Mouse (Mus musculus): ENCODE data around the gene Noxa1. TPM values are rescaled to one million over a fixed set of nuclear protein-coding genes. Genes with fewer than 3 reads are reported as not detected.

Noxa1 gene
- polyA plus RNA-seq, 1 experiment from 2014 or later = not detected

DNA sequence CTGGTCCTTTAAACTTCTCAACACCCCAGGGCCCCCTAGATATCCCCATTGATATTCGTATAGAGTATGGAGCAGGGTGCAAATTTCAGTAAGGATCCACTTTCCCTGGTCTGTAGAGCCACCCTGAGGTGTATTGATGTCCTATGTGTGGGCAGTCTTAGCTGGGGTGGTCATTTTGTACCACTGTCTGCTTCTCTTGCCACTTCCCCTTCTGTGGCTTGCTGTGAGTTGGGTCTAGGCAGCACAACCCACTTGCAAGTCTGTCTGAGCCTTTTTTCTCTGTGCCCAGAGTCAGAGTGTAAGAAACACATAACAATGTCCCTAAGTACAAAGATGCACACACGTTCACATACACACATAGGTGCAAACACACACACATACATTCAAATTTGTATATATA lies 19.4 kb upstream of the Noxa1 start:
- no peak overlapping the region for H3K27ac ChIP-seq (replicated peaks in 1 of 2; ENCODE audit: control insufficient read depth in 1 of 2, insufficient read depth in 1 of 2, low read depth in 2 of 2, low read length in 2 of 2)
- no peaks in the 10 kb centered on the region for H3K27me3 ChIP-seq (ENCODE audit: control insufficient read depth, insufficient read depth, low read length)
- H3K4me1 ChIP-seq (ENCODE audit: control insufficient read depth in 2 of 2, insufficient read depth in 2 of 2, low read length in 2 of 2) = peaks cover 5 to 13% of the 10 kb centered on the region in 2 experiments; a peak in 3 of 4 replicates
- no peaks in the 10 kb centered on the region for H3K9me3 ChIP-seq (ENCODE audit: control insufficient read depth, low read length)
- ATAC-seq (ENCODE audit: insufficient number of reproducible peaks, insufficient read depth, low FRiP score, low read depth) = no peak
- WGBS = 76% methylated on average over 2 of the region's 2 CpGs
- H3K4me3 ChIP-seq (ENCODE audit: control insufficient read depth in 1 of 2, insufficient read depth in 1 of 2, low read depth in 1 of 2, low read length in 2 of 2) = no peak overlapping the region
- H3K9ac ChIP-seq (ENCODE audit: low read length) = no peak overlapping the region
- H3K36me3 ChIP-seq (ENCODE audit: control insufficient read depth, insufficient read depth, low read length) = no peaks in the 10 kb centered on the region
- no peak overlapping the region for H3K4me2 ChIP-seq (ENCODE audit: low read length)

- Histone ChIP-seq H3K27me3 (ENCODE audit: control insufficient read depth, insufficient read depth, low read length) (no peaks in the 10 kb centered on the region), H3K4me2 (ENCODE audit: low read length) (no peak overlapping the region), H3K4me3 (ENCODE audit: control insufficient read depth in 1 of 2, insufficient read depth in 1 of 2, low read depth in 1 of 2, low read length in 2 of 2) (no peak overlapping the region), H3K36me3 (ENCODE audit: control insufficient read depth, insufficient read depth, low read length) (no peaks in the 10 kb centered on the region), H3K9ac (ENCODE audit: low read length) (no peak overlapping the region), H3K27ac (replicated peaks in 1 of 2; ENCODE audit: control insufficient read depth in 1 of 2, insufficient read depth in 1 of 2, low read depth in 2 of 2, low read length in 2 of 2) (peak overlapping the region; percentile 81 to 89), H3K9me3 (ENCODE audit: control insufficient read depth, low read length) (no peaks in the 10 kb centered on the region), H3K4me1 (ENCODE audit: control insufficient read depth in 2 of 2, insufficient read depth in 2 of 2, low read length in 2 of 2) (peaks cover 11 to 27% of the 10 kb centered on the region in 2 experiments)
- ATAC-seq (ENCODE audit: insufficient number of reproducible peaks, insufficient read depth, low FRiP score, low read depth) = peak; percentile 60
- WGBS = 43% methylated on average over 9 of the region's 9 CpGs
Observed at GRCm38 (mm10) chr2:25111184-25111791, 16.3 kb upstream of the Noxa1 start.

DNA sequence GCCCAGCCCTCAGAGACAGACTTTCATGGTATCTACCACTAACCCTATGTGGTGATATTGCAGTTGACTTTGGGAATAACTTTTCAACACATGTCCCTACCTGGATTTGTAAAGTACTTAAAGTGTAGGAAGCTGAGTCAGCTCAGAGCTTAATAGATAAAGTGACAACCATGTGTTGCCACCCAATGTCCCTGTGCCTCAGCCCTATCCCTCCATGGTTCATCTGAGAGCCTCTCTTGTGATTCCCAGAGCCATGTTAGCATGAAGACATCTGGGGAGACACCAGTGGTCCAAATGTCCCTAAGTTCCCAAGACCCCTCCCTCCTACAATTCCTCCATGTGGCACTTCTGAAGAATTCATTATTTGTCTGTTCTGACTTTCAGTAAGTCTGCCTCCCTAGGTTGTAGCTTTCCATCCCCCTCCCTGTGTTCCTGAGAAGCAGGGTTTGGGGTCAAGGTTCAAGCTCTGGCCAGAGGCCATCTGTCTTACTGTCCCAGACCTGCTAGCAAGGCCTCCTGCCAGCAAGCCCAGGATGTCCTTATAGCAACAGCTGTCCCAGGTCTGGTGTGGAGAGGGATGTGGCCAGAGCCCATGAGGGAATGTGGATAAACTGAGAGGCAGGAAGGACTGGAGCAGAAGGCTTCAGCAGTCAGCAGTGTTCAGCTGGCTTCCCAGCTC lies 15.7 kb upstream of the Noxa1 start:
- peak overlapping the region; percentile 81 to 89 for H3K27ac ChIP-seq (replicated peaks in 1 of 2; ENCODE audit: control insufficient read depth in 1 of 2, insufficient read depth in 1 of 2, low read depth in 2 of 2, low read length in 2 of 2)
- H3K4me1 ChIP-seq (ENCODE audit: control insufficient read depth in 2 of 2, insufficient read depth in 2 of 2, low read length in 2 of 2) = peaks cover 13 to 33% of the 10 kb centered on the region in 2 experiments
- H3K4me2 ChIP-seq (ENCODE audit: low read length) = no peak overlapping the region
- no peaks in the 10 kb centered on the region for H3K27me3 ChIP-seq (ENCODE audit: control insufficient read depth, insufficient read depth, low read length)
- no peak for ATAC-seq (ENCODE audit: insufficient number of reproducible peaks, insufficient read depth, low FRiP score, low read depth)
- H3K36me3 ChIP-seq (ENCODE audit: control insufficient read depth, insufficient read depth, low read length) = no peaks in the 10 kb centered on the region
- no peak overlapping the region for H3K9ac ChIP-seq (ENCODE audit: low read length)
- no peak overlapping the region for H3K4me3 ChIP-seq (ENCODE audit: control insufficient read depth in 1 of 2, insufficient read depth in 1 of 2, low read depth in 1 of 2, low read length in 2 of 2)
- no peaks in the 10 kb centered on the region for H3K9me3 ChIP-seq (ENCODE audit: control insufficient read depth, low read length)

DNA sequence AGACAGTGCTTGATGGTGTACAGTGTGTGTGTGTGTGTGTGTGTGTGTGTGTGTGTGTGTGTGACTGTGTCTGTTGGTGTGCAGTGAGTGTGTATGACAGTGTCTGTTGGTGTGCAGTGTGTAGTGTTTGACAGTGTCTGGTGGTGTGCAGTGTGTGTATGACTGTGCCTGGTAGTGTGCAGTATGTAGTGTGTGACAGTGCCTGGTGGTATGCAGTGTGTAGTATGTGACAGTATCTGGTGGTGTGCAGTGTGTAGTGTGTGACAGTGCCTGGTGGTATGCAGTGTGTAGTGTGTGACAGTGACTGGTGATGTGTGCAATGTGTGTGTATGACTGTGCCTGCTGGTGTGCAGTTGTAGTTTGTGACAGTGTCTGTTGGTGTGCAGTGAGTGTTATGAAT lies 14.5 kb upstream of the Noxa1 start:
- H3K4me3 ChIP-seq (ENCODE audit: control insufficient read depth in 1 of 2, insufficient read depth in 1 of 2, low read depth in 1 of 2, low read length in 2 of 2) = no peak overlapping the region
- no peaks in the 10 kb centered on the region for H3K9me3 ChIP-seq (ENCODE audit: control insufficient read depth, low read length)
- no peak overlapping the region for H3K4me2 ChIP-seq (ENCODE audit: low read length)
- H3K9ac ChIP-seq (ENCODE audit: low read length) = no peak overlapping the region
- no peaks in the 10 kb centered on the region for H3K27me3 ChIP-seq (ENCODE audit: control insufficient read depth, insufficient read depth, low read length)
- peaks cover 17 to 31% of the 10 kb centered on the region in 2 experiments for H3K4me1 ChIP-seq (ENCODE audit: control insufficient read depth in 2 of 2, insufficient read depth in 2 of 2, low read length in 2 of 2)
- no peak overlapping the region for H3K27ac ChIP-seq (replicated peaks in 1 of 2; ENCODE audit: control insufficient read depth in 1 of 2, insufficient read depth in 1 of 2, low read depth in 2 of 2, low read length in 2 of 2)
- no peaks in the 10 kb centered on the region for H3K36me3 ChIP-seq (ENCODE audit: control insufficient read depth, insufficient read depth, low read length)
- no peak for ATAC-seq (ENCODE audit: insufficient number of reproducible peaks, insufficient read depth, low FRiP score, low read depth)

DNA sequence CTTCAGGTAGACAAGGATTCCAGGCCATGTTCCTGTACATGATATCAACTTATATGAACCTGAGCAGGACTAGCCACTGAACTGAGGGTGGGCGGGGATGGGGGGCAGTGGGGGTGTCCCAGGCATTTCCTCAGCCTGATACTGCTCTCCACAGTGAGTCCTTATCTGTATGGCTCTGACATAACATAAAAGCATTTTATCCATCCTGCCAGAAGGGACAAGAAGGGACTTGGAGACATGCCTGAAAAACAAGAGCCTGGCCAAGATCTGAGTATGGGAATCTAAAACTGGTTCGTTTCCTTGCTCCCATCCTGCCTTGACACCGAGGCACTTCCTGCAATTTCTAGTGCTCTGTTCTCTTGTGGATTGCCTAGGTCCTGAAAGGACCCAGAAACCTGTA lies 11.1 kb upstream of the Noxa1 start:
- peaks cover 12 to 25% of the 10 kb centered on the region in 2 experiments for H3K4me1 ChIP-seq (ENCODE audit: control insufficient read depth in 2 of 2, insufficient read depth in 2 of 2, low read length in 2 of 2)
- WGBS = 51% methylated on average over 3 of the region's 3 CpGs
- no peaks in the 10 kb centered on the region for H3K36me3 ChIP-seq (ENCODE audit: control insufficient read depth, insufficient read depth, low read length)
- peak overlapping the region; percentile 55 to 79 for H3K27ac ChIP-seq (replicated peaks in 1 of 2; ENCODE audit: control insufficient read depth in 1 of 2, insufficient read depth in 1 of 2, low read depth in 2 of 2, low read length in 2 of 2)
- no peak overlapping the region for H3K4me2 ChIP-seq (ENCODE audit: low read length)
- no peaks in the 10 kb centered on the region for H3K9me3 ChIP-seq (ENCODE audit: control insufficient read depth, low read length)
- no peak overlapping the region for H3K9ac ChIP-seq (ENCODE audit: low read length)
- H3K27me3 ChIP-seq (ENCODE audit: control insufficient read depth, insufficient read depth, low read length) = no peaks in the 10 kb centered on the region
- ATAC-seq (ENCODE audit: insufficient number of reproducible peaks, insufficient read depth, low FRiP score, low read depth) = peak; percentile 51; the same call in 1 of the 2 replicates
- no peak overlapping the region for H3K4me3 ChIP-seq (ENCODE audit: control insufficient read depth in 1 of 2, insufficient read depth in 1 of 2, low read depth in 1 of 2, low read length in 2 of 2)

DNA sequence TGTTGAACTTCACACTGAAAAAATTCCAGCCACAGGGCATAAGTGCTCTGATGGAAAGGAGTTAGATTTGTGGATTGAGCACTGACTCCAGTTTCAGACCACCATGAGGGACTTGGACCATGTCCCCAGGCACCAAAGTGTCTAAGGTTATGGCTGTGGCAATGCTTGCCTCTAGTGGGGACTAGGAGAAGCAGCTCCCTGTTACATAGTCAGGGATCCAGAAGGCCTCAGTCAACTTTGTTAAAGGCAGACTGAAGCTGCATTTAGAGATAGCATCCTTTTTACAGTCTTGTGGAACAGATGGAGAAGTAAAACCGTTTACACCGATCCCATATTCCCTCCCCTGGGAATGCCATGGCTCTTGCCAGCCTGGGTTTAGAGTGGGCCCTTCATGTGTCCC lies 9.2 kb upstream of the Noxa1 start:
- no peaks in the 10 kb centered on the region for H3K9me3 ChIP-seq (ENCODE audit: control insufficient read depth, low read length)
- no peaks in the 10 kb centered on the region for H3K27me3 ChIP-seq (ENCODE audit: control insufficient read depth, insufficient read depth, low read length)
- 85% methylated on average over 2 of the region's 2 CpGs for WGBS
- no peak overlapping the region for H3K4me3 ChIP-seq (ENCODE audit: control insufficient read depth in 1 of 2, insufficient read depth in 1 of 2, low read depth in 1 of 2, low read length in 2 of 2)
- ATAC-seq (ENCODE audit: insufficient number of reproducible peaks, insufficient read depth, low FRiP score, low read depth) = no peak
- H3K4me1 ChIP-seq (ENCODE audit: control insufficient read depth in 2 of 2, insufficient read depth in 2 of 2, low read length in 2 of 2) = peaks cover 12 to 21% of the 10 kb centered on the region in 2 experiments
- no peak overlapping the region for H3K4me2 ChIP-seq (ENCODE audit: low read length)
- no peak overlapping the region for H3K27ac ChIP-seq (replicated peaks in 1 of 2; ENCODE audit: control insufficient read depth in 1 of 2, insufficient read depth in 1 of 2, low read depth in 2 of 2, low read length in 2 of 2)
- no peaks in the 10 kb centered on the region for H3K36me3 ChIP-seq (ENCODE audit: control insufficient read depth, insufficient read depth, low read length)
- no peak overlapping the region for H3K9ac ChIP-seq (ENCODE audit: low read length)

DNA sequence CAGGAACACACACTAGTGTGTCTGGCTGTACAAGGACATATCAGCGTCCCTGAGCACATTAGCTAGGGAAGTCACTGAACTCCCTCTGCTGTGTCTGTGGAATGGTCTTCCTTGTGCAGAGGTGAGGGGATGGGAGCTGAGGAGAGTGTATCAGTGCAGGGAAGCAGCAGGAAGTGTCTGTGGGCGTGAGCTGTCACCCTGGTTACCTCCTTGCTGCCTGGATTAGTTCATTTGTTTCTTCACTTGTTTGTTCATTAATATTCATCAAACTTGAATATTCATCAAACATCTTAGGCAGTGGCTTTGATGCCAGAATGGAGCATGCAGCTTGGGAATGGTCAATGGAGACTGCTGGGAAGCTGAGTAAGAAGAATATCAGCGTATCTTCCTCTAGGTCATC lies 4.8 kb upstream of the Noxa1 start:
- Histone ChIP-seq H3K4me2 (ENCODE audit: low read length) (no peak overlapping the region), H3K9ac (ENCODE audit: low read length) (no peak overlapping the region), H3K4me3 (ENCODE audit: control insufficient read depth in 1 of 2, insufficient read depth in 1 of 2, low read depth in 1 of 2, low read length in 2 of 2) (no peak overlapping the region), H3K27me3 (ENCODE audit: control insufficient read depth, insufficient read depth, low read length) (peaks cover under 1% of the 10 kb centered on the region; the same call in 1 of the 2 replicates), H3K36me3 (ENCODE audit: control insufficient read depth, insufficient read depth, low read length) (no peaks in the 10 kb centered on the region), H3K27ac (replicated peaks in 1 of 2; ENCODE audit: control insufficient read depth in 1 of 2, insufficient read depth in 1 of 2, low read depth in 2 of 2, low read length in 2 of 2) (no peak overlapping the region), H3K9me3 (ENCODE audit: control insufficient read depth, low read length) (no peaks in the 10 kb centered on the region), H3K4me1 (ENCODE audit: control insufficient read depth in 2 of 2, insufficient read depth in 2 of 2, low read length in 2 of 2) (peaks cover 0 to under 1% of the 10 kb centered on the region in 2 experiments; a peak in 1 of 4 replicates)
- 65% methylated on average over 3 of the region's 3 CpGs for WGBS
- no peak for ATAC-seq (ENCODE audit: insufficient number of reproducible peaks, insufficient read depth, low FRiP score, low read depth)

Measured in heart, embryonic 14.5 days (tissue).